Mouse (Mus musculus) urinary bladder, postnatal 4 days (tissue): Measurements from ENCODE around the gene Zdhhc5.

Experiments
- DNase-seq, 2 experiments: peaks; one replicate each; pipeline ENCODE4 v3.0.0; 2021 to 2022; ENCODE audit warnings: low spot score in 2 of 2

Gene Zdhhc5

DNA sequence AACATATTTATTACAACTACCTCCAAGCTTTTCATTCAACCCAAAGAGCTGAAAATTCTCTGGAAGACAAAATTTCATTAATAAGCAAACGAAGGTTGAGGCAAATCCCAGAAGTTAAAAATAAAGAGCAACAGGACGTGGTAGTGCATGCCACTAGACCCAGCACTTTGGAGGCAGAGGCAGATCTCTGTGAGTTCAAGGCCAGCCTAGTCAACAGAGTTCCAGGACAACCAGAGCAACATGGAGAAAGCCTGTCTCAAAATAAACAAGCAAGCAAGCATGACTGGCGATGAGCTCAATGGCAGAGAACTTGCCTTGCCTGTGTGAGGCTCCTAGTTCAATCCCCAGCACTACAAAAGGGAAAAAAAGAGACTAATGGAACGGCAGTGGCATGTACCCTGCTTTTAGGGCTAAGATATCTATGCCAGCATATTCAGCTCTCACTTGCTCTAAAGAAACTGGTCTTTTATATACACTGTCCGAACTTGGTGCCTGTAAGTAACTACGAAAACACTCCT, 67.9 kb downstream of the Zdhhc5 start:
- no peak for DNase-seq

DNA sequence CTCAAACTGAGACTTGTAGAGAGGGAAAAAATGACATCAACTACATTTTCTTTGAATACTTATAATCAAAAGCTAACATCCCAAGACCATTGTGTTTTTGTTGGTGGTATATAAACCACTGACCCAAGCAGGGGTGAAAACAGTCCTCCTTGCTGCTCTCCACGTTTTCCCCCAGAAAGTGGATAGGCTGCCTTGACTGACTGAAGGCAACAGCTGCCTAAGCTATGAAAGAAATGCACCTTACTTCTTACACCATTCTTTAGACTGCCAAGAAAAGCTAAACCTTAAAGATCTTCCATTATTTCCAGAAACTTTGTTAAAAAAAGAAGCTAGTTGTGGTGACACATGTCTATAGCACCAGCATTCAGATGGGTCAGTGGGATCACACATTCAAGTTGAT, 68.8 kb downstream of the Zdhhc5 start:
- DNase-seq, result no peak

DNA sequence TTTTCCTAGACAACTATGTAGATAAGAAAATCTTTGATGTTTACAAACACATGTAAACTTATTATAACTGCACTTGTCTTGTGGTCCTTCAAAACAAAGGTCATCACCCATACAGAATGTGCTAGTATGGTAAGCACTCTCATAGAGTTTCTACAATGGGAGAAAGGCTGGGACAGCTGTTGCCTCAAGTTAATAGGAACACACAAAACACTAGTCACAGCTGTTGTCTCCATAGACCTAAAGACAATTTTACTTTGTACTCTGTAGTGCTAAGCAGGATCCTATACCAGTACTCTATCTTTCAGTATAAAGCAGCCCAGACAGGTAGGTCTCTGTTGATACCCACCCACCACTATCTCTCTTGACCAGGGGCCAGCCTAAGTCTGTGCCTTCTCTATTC, 74.1 kb downstream of the Zdhhc5 start:
- DNase-seq, result no peak

DNA sequence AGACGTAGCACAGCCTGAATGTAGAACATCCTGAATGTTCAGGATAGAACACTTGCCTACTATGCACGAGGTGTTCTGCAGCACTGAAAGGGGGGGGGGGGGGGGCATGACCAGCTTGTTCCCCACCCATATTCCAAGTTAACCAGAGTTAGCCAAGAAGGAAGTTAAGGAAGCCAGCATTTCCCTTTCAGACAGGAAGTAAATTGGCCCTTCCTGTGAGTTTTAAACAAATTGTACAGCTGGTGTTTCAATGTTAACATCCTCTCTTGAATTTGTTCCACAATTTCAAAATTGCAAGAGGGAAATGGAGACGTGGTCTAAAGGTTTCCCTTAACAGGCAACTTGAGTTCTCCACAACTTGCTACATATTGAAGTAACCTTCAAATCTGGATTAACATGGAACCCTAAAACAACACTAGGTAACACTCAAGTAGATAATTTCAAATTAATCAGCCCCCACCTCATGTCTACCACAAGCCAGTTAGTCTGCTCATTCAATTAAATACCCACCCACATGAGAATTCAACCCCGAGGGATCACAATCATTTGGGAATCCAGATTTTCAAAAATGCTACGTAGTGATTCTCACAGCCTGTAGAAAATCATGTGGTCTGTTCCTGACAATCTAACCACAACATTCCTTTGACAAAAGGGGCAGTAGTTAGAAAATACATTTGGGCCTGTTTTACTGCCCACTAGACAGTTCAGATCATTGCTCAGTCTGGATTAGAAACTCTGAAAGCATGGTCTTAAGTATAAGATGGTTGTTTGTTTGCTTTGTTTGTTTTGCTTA, 76.4 kb downstream of the Zdhhc5 start:
- no peak for DNase-seq
